Mouse (Mus musculus) lung, embryonic 14.5 days (tissue): ENCODE measurements around the gene Tenm4. TPM values are rescaled to one million over a fixed set of nuclear protein-coding genes. Genes with fewer than 3 reads are reported as not detected.

Experiments
- ATAC-seq: fragments of 200-750 bp; cut with Nextera tagmentation; 2 replicates; pipeline ENCODE4 v1.8.0; 2017; ENCODE audit warnings: mild to moderate bottlenecking, moderate TSS enrichment, moderate library complexity; ENCODE audit not compliant: insufficient read depth
- DNase-seq: peaks from one replicate; pipeline ENCODE4 v3.0.0-alpha.2; 2015
- H3K27ac ChIP-seq: fragments of 300-500 bp; sonication (generic); 2 replicates; pipeline ENCODE4 v1.5.1; 2014; ENCODE audit warnings: low read depth, mild to moderate bottlenecking, moderate library complexity
- H3K27me3 ChIP-seq: fragments of 300-500 bp; sonication (generic); 2 replicates; pipeline ENCODE4 v1.6.1; 2014; ENCODE audit warnings: low read length, control low read depth; ENCODE audit not compliant: insufficient read depth
- H3K36me3 ChIP-seq: fragments of 300-500 bp; sonication (generic); 2 replicates; pipeline ENCODE4 v1.6.1; 2014; ENCODE audit warnings: control low read depth; ENCODE audit not compliant: insufficient read depth
- H3K4me1 ChIP-seq: fragments of 300-500 bp; sonication (generic); 2 replicates; pipeline ENCODE4 v1.6.1; 2014; ENCODE audit warnings: antibody characterized with exemption, control low read depth; ENCODE audit not compliant: insufficient read depth
- H3K4me2 ChIP-seq: fragments of 300-500 bp; sonication (generic); 2 replicates; pipeline ENCODE4 v1.6.1; 2014; ENCODE audit warnings: mild to moderate bottlenecking
- H3K4me3 ChIP-seq: fragments of 300-500 bp; sonication (generic); 2 replicates; pipeline ENCODE4 v1.5.1; 2014; ENCODE audit warnings: low read depth, low read length
- H3K9ac ChIP-seq: fragments of 300-500 bp; sonication (generic); 2 replicates; pipeline ENCODE4 v1.6.1; 2014
- H3K9me3 ChIP-seq: fragments of 300-500 bp; sonication (generic); 2 replicates; pipeline ENCODE4 v1.6.1; 2016; ENCODE audit warnings: low read depth, low read length, control low read depth
- CTCF ChIP-seq: IDR thresholded peaks from 2 replicates; pipeline ENCODE4 v1.5.1; 2016; ENCODE audit warnings: antibody characterized with exemption, low read depth
- WGBS: fragments of 180-500 bp; shearing (Covaris S2); extraction: QIAGEN DNeasy Blood & Tissue Kit; methylation state at CpG from one replicate; pipeline ENCODE4 v1.1.7; 2014; 5-methylcytosine and 5-hydroxymethylcytosine counted together
- polyA plus RNA-seq: library from polyadenylated mRNA; unstranded; fragments of >200 nt; fragmentation: Nextera tagmentation; extraction: Ambion mirVana; gene quantifications from 2 replicates; pipeline ENCODE4 v1.2.1, GENCODE M21; 2014

The Tenm4 gene
- polyA plus RNA-seq, 1 experiment from 2014 or later = 24.9 TPM

GRCm38 (mm10) chr7:96203812-96204560, 32.9 kb downstream of the Tenm4 start:
- no peaks in the 10 kb centered on the region for H3K4me1 ChIP-seq
- no peak overlapping the region for H3K4me2 ChIP-seq
- no peak overlapping the region for H3K4me3 ChIP-seq
- H3K27ac ChIP-seq = no peak overlapping the region
- DNase-seq (no peak), ATAC-seq (no peak)
- H3K27me3 ChIP-seq = 0 out of 2 replicates have a peak, but pooled peaks cover 6% of the 10 kb centered on the region
- no peak overlapping the region for H3K9ac ChIP-seq
- TF ChIP-seq CTCF = no peak
- WGBS = 70% methylated on average over 10 of the region's 10 CpGs
- no peaks in the 10 kb centered on the region for H3K9me3 ChIP-seq
- no peaks in the 10 kb centered on the region for H3K36me3 ChIP-seq

- ATAC-seq (no peak), DNase-seq (no peak)
- Histone ChIP-seq H3K4me2 (no peak overlapping the region), H3K4me3 (no peak overlapping the region), H3K9ac (no peak overlapping the region), H3K27me3 (0 out of 2 replicates have a peak, but pooled peaks cover 10% of the 10 kb centered on the region), H3K36me3 (no peaks in the 10 kb centered on the region), H3K9me3 (no peaks in the 10 kb centered on the region), H3K4me1 (no peaks in the 10 kb centered on the region), H3K27ac (no peak overlapping the region)
- 29% methylated on average over 10 of the region's 10 CpGs for WGBS
- TF ChIP-seq CTCF = no peak
Measured at GRCm38 (mm10) chr7:96204809-96205350, 33.8 kb downstream of the Tenm4 start.

- no peak overlapping the region for H3K4me2 ChIP-seq
- WGBS = 77% methylated on average over 3 of the region's 3 CpGs
- no peak for TF ChIP-seq CTCF
Measured at GRCm38 (mm10) chr7:96207071-96207470, 36.0 kb downstream of the Tenm4 start.

GRCm38 (mm10) chr7:96209783-96210524, 38.9 kb downstream of the Tenm4 start:
- peak overlapping the region; percentile 78 for H3K27ac ChIP-seq
- H3K9me3 ChIP-seq = no peaks in the 10 kb centered on the region
- DNase-seq (peak; percentile 70), ATAC-seq (peak; percentile 48)
- H3K4me1 ChIP-seq = peaks cover 3% of the 10 kb centered on the region; the same call in 1 of the 2 replicates
- TF ChIP-seq CTCF = peak; percentile 43; the same call in 1 of the 2 replicates
- peak overlapping the region; percentile 66 for H3K4me3 ChIP-seq
- H3K36me3 ChIP-seq = no peaks in the 10 kb centered on the region
- peak overlapping the region; percentile 69 for H3K9ac ChIP-seq
- H3K4me2 ChIP-seq = peak overlapping the region; percentile 96
- WGBS = under 1% methylated on average over 72 of the region's 75 CpGs
- H3K27me3 ChIP-seq = 0 out of 2 replicates have a peak, but pooled peaks cover 10% of the 10 kb centered on the region

More at GRCm38 (mm10) chr7:96207071-96207470, 36.0 kb downstream of the Tenm4 start:
- 0 out of 2 replicates have a peak, but pooled peaks cover 10% of the 10 kb centered on the region for H3K27me3 ChIP-seq
- H3K9ac ChIP-seq = no peak overlapping the region
- no peak overlapping the region for H3K27ac ChIP-seq
- H3K9me3 ChIP-seq = no peaks in the 10 kb centered on the region
- H3K4me1 ChIP-seq = peaks cover 3% of the 10 kb centered on the region; the same call in 1 of the 2 replicates
- DNase-seq (no peak), ATAC-seq (no peak)
- no peaks in the 10 kb centered on the region for H3K36me3 ChIP-seq
- H3K4me3 ChIP-seq = no peak overlapping the region

GRCm38 (mm10) chr7:96210525-96211369, 39.7 kb downstream of the Tenm4 start:
- TF ChIP-seq CTCF = 0 out of 2 replicates have a peak, but pooled peaks have one; percentile 7
- peak; percentile 64 for ATAC-seq
- peaks cover 3% of the 10 kb centered on the region; the same call in 1 of the 2 replicates for H3K4me1 ChIP-seq
- peak; percentile 81 for DNase-seq
- no peaks in the 10 kb centered on the region for H3K9me3 ChIP-seq
- 0 out of 2 replicates have a peak, but pooled peaks cover 10% of the 10 kb centered on the region for H3K27me3 ChIP-seq
- H3K4me2 ChIP-seq = peak overlapping the region; percentile 96
- peak overlapping the region; percentile 78 for H3K27ac ChIP-seq
- under 1% methylated on average over 60 of the region's 62 CpGs for WGBS
- no peaks in the 10 kb centered on the region for H3K36me3 ChIP-seq
- peak overlapping the region; percentile 66 for H3K4me3 ChIP-seq
- H3K9ac ChIP-seq = peak overlapping the region; percentile 69

- peak overlapping the region; percentile 69 for H3K9ac ChIP-seq
- peaks cover 3% of the 10 kb centered on the region; the same call in 1 of the 2 replicates for H3K4me1 ChIP-seq
- peak overlapping the region; percentile 66 for H3K4me3 ChIP-seq
- no peak for ATAC-seq
- no peak for TF ChIP-seq CTCF
- whole genome bisulfite sequencing = under 1% methylated on average over 17 of the region's 17 CpGs
- H3K27me3 ChIP-seq = 0 out of 2 replicates have a peak, but pooled peaks cover 10% of the 10 kb centered on the region
- no peaks in the 10 kb centered on the region for H3K9me3 ChIP-seq
- H3K36me3 ChIP-seq = no peaks in the 10 kb centered on the region
- no peak overlapping the region for H3K27ac ChIP-seq
- peak; percentile 50 for DNase-seq
- H3K4me2 ChIP-seq = peak overlapping the region; percentile 96
Measured at GRCm38 (mm10) chr7:96211618-96212021, 40.6 kb downstream of the Tenm4 start.
